Mouse (Mus musculus) lung, adult 2 months (tissue): ENCODE data around the gene Osbp2.

Source experiments
- CTCF ChIP-seq: fragments of 200-500 bp; IDR thresholded peaks from 2 replicates; pipeline ENCODE4 v1.5.1; 2011; ENCODE audit warnings: mild to moderate bottlenecking, low read length, control low read depth; ENCODE audit not compliant: insufficient read depth
- POLR2A ChIP-seq: fragments of 200-500 bp; IDR thresholded peaks from 2 replicates; pipeline ENCODE4 v1.6.1; 2011; ENCODE audit warnings: low read depth, mild to moderate bottlenecking, control low read depth, low read length, borderline replicate concordance; ENCODE audit errors: extremely low read depth

DNA sequence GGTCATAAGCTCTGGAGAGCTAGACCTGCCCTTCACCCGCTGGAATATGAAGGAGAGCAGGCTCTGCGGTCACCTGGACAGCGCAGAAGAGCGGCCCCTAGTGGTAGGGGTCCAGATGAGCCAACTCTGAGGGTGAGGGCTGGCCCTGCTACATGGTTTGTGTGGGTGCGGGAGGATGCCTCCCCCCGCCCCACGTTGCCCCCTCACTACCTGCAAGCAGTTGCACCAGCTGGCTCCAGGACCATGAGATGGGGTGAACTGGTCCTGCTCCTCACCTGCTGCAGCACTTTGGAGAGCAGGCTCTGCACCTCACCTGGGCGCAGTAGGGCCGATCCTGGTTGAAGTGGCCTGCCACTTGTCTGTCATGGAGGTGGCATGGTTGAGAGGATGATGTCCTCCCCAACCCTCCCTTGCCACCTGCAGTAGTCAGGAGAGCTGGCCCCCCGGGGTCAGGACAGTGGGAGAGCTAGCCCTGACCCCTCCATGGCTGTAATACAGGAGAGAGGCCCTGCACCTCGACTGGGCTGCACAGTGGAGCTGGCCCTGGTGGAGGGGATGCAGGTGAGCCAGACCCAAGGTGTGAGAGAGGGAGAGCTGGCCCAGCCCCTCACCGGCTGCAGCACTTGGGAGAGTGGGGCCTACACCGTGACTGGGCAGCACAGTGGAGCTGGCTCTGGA, 29.1 kb downstream of the Osbp2 start:
- TF ChIP-seq CTCF (peak; percentile 74), POLR2A (no peak)
